In the genomic region with DNA sequence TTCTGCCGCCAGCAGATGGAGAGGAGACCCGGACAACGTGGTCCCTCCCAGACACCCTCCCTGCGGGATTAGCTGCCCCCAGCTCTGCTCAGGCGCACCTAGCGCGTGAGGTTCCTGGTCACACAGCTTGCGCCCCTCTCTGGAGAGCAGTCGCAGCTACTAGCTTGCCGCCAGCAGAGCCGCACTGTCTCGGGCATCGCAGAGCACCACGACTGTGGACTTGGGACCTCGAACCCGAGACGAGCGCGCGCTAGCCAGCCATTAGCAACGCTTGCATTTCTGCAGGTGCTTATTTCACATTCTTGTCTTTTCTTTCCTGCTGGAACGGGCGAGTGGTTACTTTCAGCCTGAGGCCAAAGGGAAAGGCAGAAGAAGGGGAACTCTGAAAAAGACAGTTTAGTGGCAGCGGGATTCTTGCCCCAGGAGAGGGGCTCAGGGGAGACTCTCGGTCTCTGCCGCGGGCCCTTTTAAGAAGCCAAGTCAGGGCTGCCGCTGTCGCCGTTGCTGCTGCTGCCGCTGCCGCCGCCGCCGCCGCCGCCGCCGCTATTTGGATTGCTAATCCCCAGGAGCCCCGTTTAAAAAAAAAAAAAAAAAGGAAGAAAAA, we compare ENCODE assay signal across 8 mouse cellular contexts. TPM values are rescaled to one million over a fixed set of nuclear protein-coding genes. Genes with fewer than 3 reads are reported as not detected.
DNase-seq lines count a peak whose midpoint lies in the region; ATAC-seq lines count a peak whose summit lies in the region.

No protein-coding gene starts in this region.

- under 1% methylated on average over 40 of the region's 40 CpGs for WGBS in hindbrain, embryonic 12.5 days

- no peaks in the 10 kb centered on the region for H3K9me3 ChIP-seq in hindbrain, embryonic 12.5 days (replicated peaks)

- no peaks in the 10 kb centered on the region for H3K36me3 ChIP-seq in hindbrain, embryonic 12.5 days

- H3K27ac ChIP-seq in hindbrain, embryonic 12.5 days, result peak overlapping the region; percentile 92

- H3K4me1 ChIP-seq in hindbrain, embryonic 12.5 days, result peaks cover 11% of the 10 kb centered on the region

- DNase-seq in T-cell, adult 2 months (ENCODE audit: low spot score), result peak; percentile 11
- DNase-seq in cerebellum, postnatal 25 days, result peak; percentile 63 to 71
- peak; percentile 22 to 37 for DNase-seq in frontal cortex, postnatal 25 days (ENCODE audit: low spot score in 2 of 2)
- DNase-seq in layer of hippocampus, postnatal 36 days, result peak; percentile 61 to 67
- peak; percentile 56 for DNase-seq in lung, postnatal 14 days
- peak; percentile 52 for DNase-seq in ovary, postnatal 36 days (ENCODE audit: low spot score)
- peak; percentile 57 for DNase-seq in thymus, postnatal 4 days

- H3K27me3 ChIP-seq in hindbrain, embryonic 12.5 days, result peaks cover 32% of the 10 kb centered on the region

- peak overlapping the region; percentile 69 for H3K4me3 ChIP-seq in hindbrain, embryonic 12.5 days

- H3K4me2 ChIP-seq in hindbrain, embryonic 12.5 days (replicated peaks), result peak overlapping the region; percentile 95

- peak overlapping the region; percentile 87 for H3K9ac ChIP-seq in hindbrain, embryonic 12.5 days

- peak; percentile 78 for ATAC-seq in hindbrain, embryonic 12.5 days (ENCODE audit: low FRiP score)

RNA-seq across cellular contexts. Expression of gene Lmo2, which starts 11.8 kb away (rescaled TPM):
- 25.6 and 27.2 TPM in 2 replicates for polyA plus RNA-seq in hindbrain, embryonic 12.5 days (2016; fragmentation: Nextera tagmentation; extraction: Ambion mirVana)
- total RNA-seq in layer of hippocampus, postnatal 36 days (2021), result 10 to 100 TPM; 20.0 TPM

RNA-seq across cellular contexts. Expression of gene Fbxo3, which starts 58.0 kb away (rescaled TPM):
- 59.7 and 60.4 TPM in 2 replicates for polyA plus RNA-seq in hindbrain, embryonic 12.5 days (2016; fragmentation: Nextera tagmentation; extraction: Ambion mirVana)
- total RNA-seq in layer of hippocampus, postnatal 36 days (2021), result 10 to 100 TPM; 48.7 to 49.2 TPM

RNA-seq across cellular contexts. Expression of gene 4931422A03Rik, which starts 58.6 kb away (rescaled TPM):
- 2.0 and 2.3 TPM in 2 replicates for polyA plus RNA-seq in hindbrain, embryonic 12.5 days (2016; fragmentation: Nextera tagmentation; extraction: Ambion mirVana)
- not detected for total RNA-seq in layer of hippocampus, postnatal 36 days (2021)

Comparison
In these comparisons a context has a peak if more than half of its experiments do, and no peak if none do; other contexts are left out.
1. Peak in every context shown above with its lines: DNase-seq, ATAC-seq, H3K4me3 ChIP-seq and H3K27ac ChIP-seq.
2. DNase-seq: peak in every context shown above with its lines; median percentile 67 in cerebellum, postnatal 25 days; 64 in layer of hippocampus, postnatal 36 days; 57 in thymus, postnatal 4 days; 56 in lung, postnatal 14 days; 52 in ovary, postnatal 36 days; 30 in frontal cortex, postnatal 25 days; 11 in T-cell, adult 2 months.